Mouse (Mus musculus) right cerebral cortex, postnatal 36 days (tissue): Measurements from ENCODE around the gene Gjd3.

Source experiments
- DNase-seq, 2 experiments: peaks; one replicate each; pipeline ENCODE4 v3.0.0; 2022; ENCODE audit warnings: low spot score in 2 of 2, mixed read lengths in 1 of 2

Gene Gjd3

DNA sequence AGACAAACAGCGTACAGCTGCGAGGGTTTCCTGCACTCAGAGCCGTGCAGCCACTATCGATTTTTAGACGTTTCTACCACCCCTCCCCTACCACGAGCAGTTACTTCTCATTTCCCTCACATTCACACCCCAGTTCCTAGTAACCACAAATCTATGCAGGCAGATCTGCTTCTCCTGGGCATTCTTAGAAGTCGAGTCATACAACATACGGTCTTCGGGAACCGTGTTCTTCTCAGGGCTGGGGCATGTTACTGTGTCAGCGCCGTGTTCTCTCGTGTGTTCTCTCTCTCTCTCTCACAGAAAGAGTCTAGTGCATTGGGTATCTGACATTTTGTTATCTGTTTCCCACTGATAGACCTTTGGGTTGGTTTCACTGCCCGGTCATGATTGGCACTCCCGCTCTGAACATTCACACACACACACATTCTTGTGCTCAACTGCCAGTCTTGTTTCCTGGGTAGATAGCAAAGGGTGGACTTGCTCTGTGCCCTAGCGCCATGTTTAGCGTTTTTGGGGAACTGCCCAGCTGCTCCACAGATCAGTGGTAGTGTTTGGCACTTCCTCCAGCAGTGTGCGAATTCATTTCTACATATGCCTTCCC lies 34.7 kb downstream of the Gjd3 start:
- no peak for DNase-seq

DNA sequence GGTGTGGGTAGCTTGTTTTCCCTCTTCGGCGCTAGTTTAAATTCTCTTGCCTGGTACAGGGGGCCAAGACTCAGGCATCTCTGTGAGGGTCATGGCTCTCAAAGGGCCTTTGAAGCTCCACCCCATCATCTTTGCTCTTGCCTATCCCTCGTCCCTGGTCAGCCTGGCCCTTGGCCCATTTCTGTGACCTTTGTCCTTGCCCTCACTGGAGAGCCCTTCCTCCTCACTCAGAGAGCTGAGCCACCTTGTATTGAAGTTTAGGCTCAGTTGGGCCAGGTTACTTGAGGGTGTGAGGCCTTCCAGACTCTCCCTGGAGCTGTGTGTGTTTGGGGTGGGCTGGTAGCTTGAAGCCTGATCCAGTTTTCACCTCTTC lies 37.2 kb downstream of the Gjd3 start:
- no peak for DNase-seq

DNA sequence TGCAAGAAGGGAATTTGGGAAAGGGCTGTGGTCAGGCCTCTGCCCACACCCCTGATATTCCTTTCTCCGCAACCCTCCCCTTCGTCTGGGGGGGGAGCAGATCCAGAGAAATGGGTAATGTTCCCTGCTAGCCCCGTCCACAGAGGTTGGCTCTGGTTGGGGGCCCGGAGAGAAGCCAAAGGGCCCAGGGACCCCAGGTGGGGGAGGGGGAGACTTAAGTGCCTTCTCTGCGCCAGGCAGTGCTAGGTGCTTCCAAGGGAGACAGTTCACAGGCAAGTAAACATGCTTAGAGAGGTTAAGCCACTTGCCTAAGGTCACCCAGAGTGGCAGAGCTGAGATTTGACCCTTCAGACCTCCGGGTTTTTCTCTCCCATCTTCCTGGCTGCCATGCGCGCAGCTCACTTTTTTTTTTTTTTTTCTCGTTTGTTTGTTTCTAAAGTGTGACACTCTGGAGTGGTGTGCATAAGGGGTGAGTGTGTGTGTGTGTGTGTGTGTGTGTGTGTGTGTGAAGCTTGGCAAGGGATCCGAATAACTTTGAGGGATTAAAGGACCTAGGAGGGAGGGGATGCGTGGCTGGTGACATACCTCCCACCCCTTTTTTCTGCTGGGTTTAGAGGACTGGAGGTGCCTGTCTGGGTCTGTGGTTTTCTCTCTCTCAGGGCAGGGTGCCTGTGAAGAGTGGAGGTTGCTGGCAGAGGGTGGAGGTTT lies 37.8 kb downstream of the Gjd3 start:
- no peak for DNase-seq

DNA sequence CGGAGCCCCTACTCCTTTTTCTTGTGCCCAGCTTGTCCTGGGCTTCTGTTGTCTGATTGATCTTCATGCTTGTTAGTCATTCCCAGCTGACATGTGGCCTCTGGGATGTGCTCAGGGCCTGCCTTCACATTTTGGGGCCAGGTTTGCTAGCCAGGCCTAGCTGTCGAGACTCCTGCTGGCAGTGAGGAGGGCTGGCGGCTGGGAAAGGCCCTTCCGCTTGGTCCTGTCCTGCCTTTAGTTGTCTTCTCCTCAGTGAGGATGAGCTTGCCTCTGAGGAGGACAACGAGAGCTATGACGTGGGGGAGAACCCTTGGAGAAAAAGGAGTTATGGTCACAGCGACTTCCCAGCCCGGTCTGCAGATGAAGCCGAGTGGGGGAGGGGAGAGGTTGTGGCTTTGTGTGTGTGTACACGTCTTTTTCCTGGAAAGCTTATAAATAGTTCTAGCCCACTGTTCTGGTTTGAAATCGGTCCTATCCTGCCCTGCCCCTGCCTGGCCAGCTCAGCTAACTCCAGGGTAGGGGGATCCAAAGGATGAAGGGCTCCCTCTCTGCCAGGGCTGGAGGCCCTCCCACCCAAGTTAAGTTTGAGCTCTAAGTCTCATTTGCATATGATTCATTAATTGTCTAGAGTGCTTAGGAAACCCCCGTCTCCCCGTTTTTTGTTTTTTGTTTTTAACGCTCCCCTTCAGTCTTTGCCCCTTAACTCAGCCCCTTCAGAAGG lies 38.9 kb downstream of the Gjd3 start:
- DNase-seq: no peak

- DNase-seq: no peak
Measured at GRCm38 (mm10) chr11:98942923-98943641, 39.7 kb downstream of the Gjd3 start.

DNA sequence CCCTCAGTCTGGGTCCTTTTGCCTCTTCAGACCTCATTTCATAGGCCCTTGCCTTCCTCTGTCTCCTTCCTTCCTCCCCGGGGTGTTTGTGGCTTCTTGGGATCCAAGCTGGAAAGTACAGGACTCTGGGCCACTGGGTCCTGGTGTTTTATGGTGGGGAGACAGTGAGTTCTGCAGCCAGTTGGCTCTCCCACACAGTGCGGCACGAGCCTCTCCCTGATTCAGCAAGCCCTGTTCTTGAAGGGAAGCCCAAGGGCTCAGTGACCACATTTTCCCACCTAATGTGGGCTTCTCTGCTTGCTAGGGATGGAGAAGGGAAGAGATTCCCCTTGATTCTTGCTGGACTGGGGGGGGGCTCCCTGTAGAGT lies 40.3 kb downstream of the Gjd3 start:
- DNase-seq: no peak

DNA sequence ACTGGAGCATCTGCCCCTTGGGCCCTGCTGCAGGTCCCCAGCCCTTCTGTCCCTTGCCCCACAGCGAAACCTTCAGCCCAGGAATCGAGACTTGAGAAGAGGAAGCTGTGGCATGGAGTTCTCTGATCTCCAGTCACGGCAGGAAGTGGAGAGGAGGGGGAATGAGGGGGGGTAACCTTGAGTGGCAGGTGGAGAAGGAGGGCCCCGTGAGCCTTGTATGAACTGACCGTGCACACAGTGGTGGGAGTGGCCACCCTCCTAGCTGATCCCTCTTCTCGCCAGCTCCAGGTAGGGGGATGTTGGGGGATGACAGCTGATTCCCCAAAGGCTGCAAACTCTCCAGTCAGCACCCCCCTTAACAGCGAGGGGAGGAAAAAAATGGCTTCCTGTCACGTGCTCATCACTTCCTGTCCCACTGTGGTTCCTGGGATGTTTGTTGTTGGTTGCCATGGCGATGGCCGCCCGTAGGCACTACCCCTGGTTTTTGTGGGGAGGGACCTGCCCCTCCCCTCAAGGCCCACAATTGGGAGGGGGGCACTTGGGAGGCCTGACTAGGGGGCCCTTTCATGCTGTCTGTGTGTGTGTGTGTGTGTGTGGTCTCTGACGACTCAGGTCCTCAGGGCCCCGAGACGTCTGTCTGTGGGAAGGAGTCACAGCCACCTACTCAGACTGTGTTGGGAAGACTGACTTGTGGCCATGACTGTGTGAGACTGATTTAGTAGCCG lies 40.8 kb downstream of the Gjd3 start:
- no peak for DNase-seq

GRCm38 (mm10) chr11:98941341-98941825 lies 41.4 kb downstream of the Gjd3 start:
- no peak for DNase-seq

GRCm38 (mm10) chr11:98940776-98941175 lies 42.0 kb downstream of the Gjd3 start:
- DNase-seq: no peak

GRCm38 (mm10) chr11:98939953-98940641 lies 42.7 kb downstream of the Gjd3 start:
- DNase-seq: peak; percentile 73

- DNase-seq: no peak
Measured at GRCm38 (mm10) chr11:98939084-98939952, 43.5 kb downstream of the Gjd3 start.

DNA sequence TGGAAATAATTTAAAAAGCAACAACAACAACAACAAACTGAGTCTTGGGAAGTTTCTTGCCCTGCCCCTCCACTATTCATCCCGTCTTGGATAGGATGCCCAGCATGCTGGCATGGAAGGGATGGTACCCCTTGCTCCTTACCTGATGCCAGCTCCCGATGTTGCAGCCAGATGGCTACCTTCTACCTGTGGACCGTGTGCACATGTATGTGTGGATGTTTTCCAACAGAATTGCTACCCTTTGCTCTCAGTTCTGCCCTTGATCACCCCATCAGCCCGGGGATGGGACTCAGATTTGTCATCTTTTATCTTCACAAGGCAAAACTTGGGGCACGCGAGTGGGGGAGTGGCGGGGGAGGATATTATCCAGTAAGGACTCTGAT lies 44.1 kb downstream of the Gjd3 start:
- DNase-seq: no peak

- no peak for DNase-seq
Measured at GRCm38 (mm10) chr11:98937914-98938694, 44.7 kb downstream of the Gjd3 start.

GRCm38 (mm10) chr11:98937410-98937913 lies 45.4 kb downstream of the Gjd3 start:
- DNase-seq: no peak

DNA sequence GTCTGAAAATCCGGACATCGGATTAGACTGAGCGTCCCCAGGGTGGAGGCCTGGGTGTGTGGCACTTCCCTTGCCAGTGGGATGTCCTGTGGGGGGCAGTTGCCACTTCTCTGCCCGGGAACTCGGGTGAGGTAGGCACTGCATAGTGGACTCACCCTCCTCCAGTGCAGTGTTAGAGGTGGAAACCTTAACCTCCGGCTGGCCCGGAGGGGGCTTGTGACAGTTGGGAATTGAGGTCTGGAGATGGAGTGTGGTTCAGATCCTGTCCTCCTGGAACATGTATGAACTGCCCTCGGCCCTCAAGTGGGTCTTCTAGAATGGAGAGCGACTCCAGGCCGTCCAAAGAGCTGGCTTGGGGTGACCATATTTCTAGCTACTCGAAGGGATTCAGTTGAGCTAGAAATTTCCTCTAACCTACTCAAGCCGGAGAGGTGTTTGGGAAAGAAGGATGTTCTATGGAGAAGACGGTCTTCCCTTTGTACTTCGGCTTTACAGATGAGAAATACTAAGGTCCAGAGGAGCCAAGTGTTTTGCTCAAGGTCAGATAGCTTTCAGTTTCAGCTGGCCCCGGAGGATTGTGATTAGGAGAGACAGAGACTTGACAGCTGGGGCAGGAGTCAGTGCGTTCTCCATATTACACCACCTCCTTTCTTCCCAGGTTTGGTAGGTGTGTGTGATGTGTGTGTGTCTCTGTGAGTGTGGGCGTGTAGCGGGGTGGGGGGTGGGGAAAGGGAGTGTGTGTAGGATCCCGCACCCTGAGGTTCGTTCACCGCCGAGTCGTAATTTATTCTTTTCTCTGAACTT lies 46.0 kb downstream of the Gjd3 start:
- DNase-seq: no peak

DNA sequence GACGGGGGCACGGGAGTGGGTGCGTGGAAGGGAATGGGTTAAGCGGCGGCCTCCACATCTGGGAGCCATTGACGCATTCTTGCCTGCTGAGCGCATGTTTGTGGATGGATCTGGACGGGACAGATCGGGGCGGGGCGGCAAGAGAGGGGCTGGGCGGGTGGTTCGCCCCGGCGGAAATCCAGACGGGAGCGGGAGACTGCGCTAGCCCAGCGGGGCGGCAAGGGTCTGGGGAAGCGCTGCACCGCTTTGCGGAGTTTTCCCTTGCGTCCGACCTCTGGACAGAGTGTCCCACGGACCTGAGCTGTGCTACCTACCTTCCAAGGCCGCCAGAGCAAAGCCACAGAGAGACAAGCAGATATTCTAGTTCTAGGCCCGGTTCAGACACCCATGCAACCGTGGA lies 46.6 kb downstream of the Gjd3 start:
- DNase-seq: no peak

GRCm38 (mm10) chr11:98935123-98935522 lies 47.7 kb downstream of the Gjd3 start:
- DNase-seq: no peak

- DNase-seq: no peak
Measured at GRCm38 (mm10) chr11:98934367-98934766, 48.4 kb downstream of the Gjd3 start.
